Mouse (Mus musculus) C2C12 (cell line): ENCODE data around the gene Isg20l2. TPM values are rescaled to one million over a fixed set of nuclear protein-coding genes. Genes with fewer than 3 reads are reported as not detected.

Experiments used
- H3K27me3 ChIP-seq: one replicate; pipeline ENCODE4 v1.6.1; 2011; ENCODE audit not compliant: control insufficient read depth, insufficient read depth, insufficient read length
- H3K36me3 ChIP-seq: one replicate; pipeline ENCODE4 v1.6.1; 2011; ENCODE audit not compliant: control insufficient read depth, insufficient read depth
- H3K4me3 ChIP-seq: one replicate; pipeline ENCODE4 v1.5.1; 2011; ENCODE audit warnings: mild to moderate bottlenecking, control low read depth; ENCODE audit not compliant: poor library complexity, insufficient read depth, severe bottlenecking
- H3K79me2 ChIP-seq: one replicate; pipeline ENCODE4 v1.6.1; 2011; ENCODE audit not compliant: control insufficient read depth, insufficient read depth
- H3K79me3 ChIP-seq: one replicate; pipeline ENCODE4 v1.6.1; 2011; ENCODE audit warnings: low read depth, control low read depth
- H3ac ChIP-seq: one replicate; pipeline ENCODE3; 2011; ENCODE audit warnings: low read depth; ENCODE audit not compliant: control insufficient read depth, insufficient read length
- CEBPB ChIP-seq: IDR thresholded peaks from one replicate; pipeline ENCODE4 v1.6.1; 2011; ENCODE audit warnings: low read depth, mild to moderate bottlenecking, control low read depth, moderate library complexity
- CTCF ChIP-seq: IDR thresholded peaks from one replicate; pipeline ENCODE4 v1.5.1; 2011; ENCODE audit not compliant: control insufficient read depth, insufficient read depth, insufficient read length
- FOSL1 ChIP-seq: IDR thresholded peaks from one replicate; pipeline ENCODE4 v1.8.0; 2011; ENCODE audit warnings: mild to moderate bottlenecking, low read length; ENCODE audit not compliant: poor library complexity, insufficient read depth, severe bottlenecking
- MAX ChIP-seq: IDR thresholded peaks from one replicate; pipeline ENCODE4 v1.6.1; 2011; ENCODE audit warnings: mild to moderate bottlenecking, control low read depth
- MYOD1 ChIP-seq: IDR thresholded peaks from one replicate; pipeline ENCODE4 v1.6.1; 2011; ENCODE audit warnings: low read depth; ENCODE audit not compliant: control insufficient read depth, insufficient read length
- MYOG ChIP-seq: IDR thresholded peaks from one replicate; pipeline ENCODE4 v1.6.1; 2011; ENCODE audit not compliant: control insufficient read depth, insufficient read length; ENCODE audit errors: extremely low read depth
- USF1 ChIP-seq: IDR thresholded peaks from one replicate; pipeline ENCODE4 v1.6.1; 2011; ENCODE audit warnings: low read depth, mild to moderate bottlenecking, control low read depth, moderate library complexity
- polyA plus RNA-seq: library from polyadenylated mRNA; unstranded; fragments of >200 nt; fragmentation: generic; extraction: Trizol; gene quantifications from one replicate; pipeline ENCODE4 v1.2.1, GENCODE M21; 2012; ENCODE audit warnings: missing spikeins

Gene Isg20l2
- polyA plus RNA-seq, 1 experiment: 25.0 TPM

- TF ChIP-seq CTCF (no peak), CEBPB (no peak), MYOD1 (no peak), FOSL1 (no peak), USF1 (no peak), MAX (no peak), MYOG (no peak)
- H3K4me3 ChIP-seq: no peak overlapping the region
- H3K79me3 ChIP-seq: peaks cover 9% of the 10 kb centered on the region
- no peak overlapping the region for H3ac ChIP-seq
- peaks cover 40% of the 10 kb centered on the region for H3K36me3 ChIP-seq
- no peaks in the 10 kb centered on the region for H3K27me3 ChIP-seq
- H3K79me2 ChIP-seq: peaks cover 14% of the 10 kb centered on the region
These were observed 50.0 kb downstream of the Isg20l2 start for GRCm38 (mm10) chr3:87980085-87980484.

- peaks cover 3% of the 10 kb centered on the region for H3K79me3 ChIP-seq
- peaks cover 8% of the 10 kb centered on the region for H3K79me2 ChIP-seq
- no peak overlapping the region for H3K4me3 ChIP-seq
- H3K36me3 ChIP-seq: peaks cover 33% of the 10 kb centered on the region
- TF ChIP-seq CTCF: no peak
- TF ChIP-seq USF1: no peak
- no peak for TF ChIP-seq MAX
- TF ChIP-seq MYOD1: no peak
- no peak for TF ChIP-seq FOSL1
- no peak for TF ChIP-seq CEBPB
- no peak overlapping the region for H3ac ChIP-seq
- no peaks in the 10 kb centered on the region for H3K27me3 ChIP-seq
These were observed 50.6 kb downstream of the Isg20l2 start for GRCm38 (mm10) chr3:87980728-87981127.

GRCm38 (mm10) chr3:87981214-87981760 is 51.2 kb downstream of the Isg20l2 start:
- peaks cover 3% of the 10 kb centered on the region for H3K79me3 ChIP-seq
- no peak for TF ChIP-seq USF1
- TF ChIP-seq MYOG: no peak
- no peak for TF ChIP-seq MAX
- TF ChIP-seq MYOD1: no peak
- TF ChIP-seq CEBPB: no peak
- TF ChIP-seq FOSL1: no peak
- TF ChIP-seq CTCF: no peak
- peaks cover 28% of the 10 kb centered on the region for H3K36me3 ChIP-seq
- peaks cover 5% of the 10 kb centered on the region for H3K79me2 ChIP-seq
- no peak overlapping the region for H3K4me3 ChIP-seq
- no peaks in the 10 kb centered on the region for H3K27me3 ChIP-seq
- H3ac ChIP-seq: no peak overlapping the region

GRCm38 (mm10) chr3:87981894-87982835 is 52.1 kb downstream of the Isg20l2 start:
- Histone ChIP-seq H3K79me2 (no peaks in the 10 kb centered on the region), H3K27me3 (no peaks in the 10 kb centered on the region), H3K79me3 (no peaks in the 10 kb centered on the region), H3ac (peak overlapping the region; percentile 57), H3K4me3 (no peak overlapping the region), H3K36me3 (peaks cover 19% of the 10 kb centered on the region)
- peak; percentile 21 for TF ChIP-seq MYOD1
- no peak for TF ChIP-seq MYOG
- TF ChIP-seq USF1: no peak
- TF ChIP-seq CTCF: no peak
- TF ChIP-seq FOSL1: no peak
- no peak for TF ChIP-seq CEBPB
- peak; percentile 32 for TF ChIP-seq MAX

GRCm38 (mm10) chr3:87982836-87983601 is 52.9 kb downstream of the Isg20l2 start:
- Histone ChIP-seq H3ac (peak overlapping the region; percentile 57), H3K27me3 (no peaks in the 10 kb centered on the region), H3K79me2 (no peaks in the 10 kb centered on the region), H3K36me3 (peaks cover 10% of the 10 kb centered on the region), H3K4me3 (no peak overlapping the region), H3K79me3 (no peaks in the 10 kb centered on the region)
- no peak for TF ChIP-seq FOSL1
- peak; percentile 93 for TF ChIP-seq MYOD1
